Mouse (Mus musculus) C2C12 (cell line): ENCODE measurements at regions not wholly inside any gene's neighbourhood (a gene's known extent, or its start where the extent isn't known, plus 50 kb on each side); places are given as distances from the start of the nearest gene placed in this dataset.

Source experiments
- H3K27me3 ChIP-seq: one replicate; pipeline ENCODE4 v1.6.1; 2011; ENCODE audit not compliant: control insufficient read depth, insufficient read depth, insufficient read length
- H3K36me3 ChIP-seq: one replicate; pipeline ENCODE4 v1.6.1; 2011; ENCODE audit not compliant: control insufficient read depth, insufficient read depth
- H3K4me3 ChIP-seq: one replicate; pipeline ENCODE4 v1.5.1; 2011; ENCODE audit warnings: mild to moderate bottlenecking, control low read depth; ENCODE audit not compliant: poor library complexity, insufficient read depth, severe bottlenecking
- H3K79me2 ChIP-seq: one replicate; pipeline ENCODE4 v1.6.1; 2011; ENCODE audit not compliant: control insufficient read depth, insufficient read depth
- H3K79me3 ChIP-seq: one replicate; pipeline ENCODE4 v1.6.1; 2011; ENCODE audit warnings: low read depth, control low read depth
- H3ac ChIP-seq: one replicate; pipeline ENCODE3; 2011; ENCODE audit warnings: low read depth; ENCODE audit not compliant: control insufficient read depth, insufficient read length
- CEBPB ChIP-seq: IDR thresholded peaks from one replicate; pipeline ENCODE4 v1.6.1; 2011; ENCODE audit warnings: low read depth, mild to moderate bottlenecking, control low read depth, moderate library complexity
- CTCF ChIP-seq: IDR thresholded peaks from one replicate; pipeline ENCODE4 v1.5.1; 2011; ENCODE audit not compliant: control insufficient read depth, insufficient read depth, insufficient read length
- FOSL1 ChIP-seq: IDR thresholded peaks from one replicate; pipeline ENCODE4 v1.8.0; 2011; ENCODE audit warnings: mild to moderate bottlenecking, low read length; ENCODE audit not compliant: poor library complexity, insufficient read depth, severe bottlenecking
- MAX ChIP-seq: IDR thresholded peaks from one replicate; pipeline ENCODE4 v1.6.1; 2011; ENCODE audit warnings: mild to moderate bottlenecking, control low read depth
- MYOD1 ChIP-seq: IDR thresholded peaks from one replicate; pipeline ENCODE4 v1.6.1; 2011; ENCODE audit warnings: low read depth; ENCODE audit not compliant: control insufficient read depth, insufficient read length
- MYOG ChIP-seq: IDR thresholded peaks from one replicate; pipeline ENCODE4 v1.6.1; 2011; ENCODE audit not compliant: control insufficient read depth, insufficient read length; ENCODE audit errors: extremely low read depth
- USF1 ChIP-seq: IDR thresholded peaks from one replicate; pipeline ENCODE4 v1.6.1; 2011; ENCODE audit warnings: low read depth, mild to moderate bottlenecking, control low read depth, moderate library complexity

GRCm38 (mm10) chr13:60455033-60455619 lies 146.6 kb upstream of the Dapk1 start:
- H3K79me2 ChIP-seq: no peaks in the 10 kb centered on the region
- H3K79me3 ChIP-seq: no peaks in the 10 kb centered on the region
- no peaks in the 10 kb centered on the region for H3K36me3 ChIP-seq
- no peaks in the 10 kb centered on the region for H3K27me3 ChIP-seq
- TF ChIP-seq CEBPB: no peak
- no peak for TF ChIP-seq CTCF
- TF ChIP-seq USF1: peak; percentile 25
- no peak for TF ChIP-seq MYOG
- peak; percentile 35 for TF ChIP-seq MYOD1
- no peak for TF ChIP-seq FOSL1
- TF ChIP-seq MAX: peak; percentile 93
- H3K4me3 ChIP-seq: no peak overlapping the region
- peak overlapping the region; percentile 47 for H3ac ChIP-seq

GRCm38 (mm10) chr13:60455863-60456551 lies 145.7 kb upstream of the Dapk1 start:
- Histone ChIP-seq H3K79me2 (no peaks in the 10 kb centered on the region), H3ac (no peak overlapping the region), H3K27me3 (no peaks in the 10 kb centered on the region), H3K79me3 (no peaks in the 10 kb centered on the region), H3K4me3 (no peak overlapping the region), H3K36me3 (no peaks in the 10 kb centered on the region)
- TF ChIP-seq USF1: no peak
- TF ChIP-seq MYOD1: no peak
- TF ChIP-seq CTCF: no peak
- TF ChIP-seq FOSL1: no peak
- no peak for TF ChIP-seq CEBPB

- Histone ChIP-seq H3K36me3 (no peaks in the 10 kb centered on the region), H3K79me3 (no peaks in the 10 kb centered on the region)
These were observed 144.5 kb upstream of the Dapk1 start for GRCm38 (mm10) chr13:60457277-60457676.

GRCm38 (mm10) chr13:60459002-60459401 lies 142.7 kb upstream of the Dapk1 start:
- H3K79me3 ChIP-seq: no peaks in the 10 kb centered on the region

More at GRCm38 (mm10) chr13:60457277-60457676, 144.5 kb upstream of the Dapk1 start:
- Histone ChIP-seq H3ac (no peak overlapping the region), H3K79me2 (no peaks in the 10 kb centered on the region), H3K27me3 (no peaks in the 10 kb centered on the region), H3K4me3 (no peak overlapping the region)
- TF ChIP-seq USF1 (no peak), MYOG (no peak), CTCF (no peak)

GRCm38 (mm10) chr13:60466553-60467313 lies 135.0 kb upstream of the Dapk1 start:
- Histone ChIP-seq H3K36me3 (no peaks in the 10 kb centered on the region), H3ac (no peak overlapping the region), H3K27me3 (no peaks in the 10 kb centered on the region), H3K79me3 (no peaks in the 10 kb centered on the region), H3K4me3 (no peak overlapping the region), H3K79me2 (no peaks in the 10 kb centered on the region)
- TF ChIP-seq CTCF: no peak
- TF ChIP-seq MAX: no peak
- TF ChIP-seq USF1: no peak
- no peak for TF ChIP-seq MYOD1
- no peak for TF ChIP-seq MYOG
- TF ChIP-seq FOSL1: no peak
- no peak for TF ChIP-seq CEBPB

More at GRCm38 (mm10) chr13:60459002-60459401, 142.7 kb upstream of the Dapk1 start:
- Histone ChIP-seq H3K79me2 (no peaks in the 10 kb centered on the region), H3K4me3 (no peak overlapping the region), H3K27me3 (no peaks in the 10 kb centered on the region), H3ac (no peak overlapping the region), H3K36me3 (no peaks in the 10 kb centered on the region)
- TF ChIP-seq CTCF (no peak), FOSL1 (no peak), CEBPB (no peak), MAX (no peak), MYOD1 (no peak), USF1 (no peak), MYOG (no peak)
